Mouse (Mus musculus) G1E (cell line): ENCODE results near the gene Dguok.

Experiments
- CTCF ChIP-seq: IDR thresholded peaks from 2 replicates; pipeline ENCODE4 v1.5.1; 2012; ENCODE audit warnings: low read depth, low read length, inconsistent platforms, mixed read lengths
- GATA1 ChIP-seq: IDR thresholded peaks from 2 replicates; pipeline ENCODE4 v1.6.1; 2012; ENCODE audit warnings: borderline replicate concordance, low read length, inconsistent platforms, mixed read lengths
- POLR2AphosphoS5 ChIP-seq: IDR thresholded peaks from 2 replicates; pipeline ENCODE4 v1.6.1; 2012; ENCODE audit warnings: low read depth, low read length, inconsistent platforms; ENCODE audit not compliant: insufficient replicate concordance

DNA sequence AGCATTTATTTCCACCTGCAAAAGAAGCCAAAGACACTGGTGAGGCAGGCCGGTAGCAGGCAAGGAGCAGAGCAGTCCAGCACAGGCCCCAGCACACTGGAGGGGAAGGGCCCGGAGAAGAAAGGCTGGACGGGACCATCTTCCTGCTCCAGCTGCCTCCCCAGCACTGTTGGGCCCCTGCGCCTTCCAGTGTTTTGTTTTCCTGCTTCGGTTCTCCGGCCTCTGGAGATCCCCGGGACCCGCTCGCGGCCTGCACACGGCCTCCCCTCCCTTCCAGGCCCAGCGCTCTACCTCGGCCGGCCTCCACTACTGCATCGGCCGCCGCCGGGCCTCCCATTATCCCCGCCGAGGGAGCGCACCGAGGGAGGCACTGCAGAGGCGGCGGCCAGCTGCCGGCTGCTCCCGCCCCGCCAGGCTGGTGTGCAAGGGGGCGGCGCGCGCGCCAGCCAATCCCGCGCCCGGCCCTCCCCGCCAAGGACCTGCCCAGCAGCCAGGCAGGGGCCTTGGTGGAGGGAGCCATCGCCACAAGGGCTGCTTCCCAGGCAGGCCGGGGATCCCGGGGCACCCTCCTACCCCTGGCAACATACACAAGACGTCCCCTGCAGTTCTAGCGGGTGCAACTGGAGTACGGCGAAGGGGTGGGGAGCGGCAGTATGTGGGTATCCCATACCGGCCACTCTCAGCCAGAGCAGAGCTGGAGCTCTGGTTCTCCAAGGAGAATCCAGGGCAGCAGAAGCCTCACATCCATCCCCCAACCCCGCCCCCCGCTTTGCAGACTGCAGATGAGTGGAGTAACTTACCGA, 65.3 kb downstream of the Dguok start:
- no peak for TF ChIP-seq CTCF
- no peak for TF ChIP-seq GATA1
- no peak for TF ChIP-seq POLR2AphosphoS5
